Mouse (Mus musculus) liver, embryonic 14.5 days (tissue): ENCODE data around the gene Pdlim5. TPM values are rescaled to one million over a fixed set of nuclear protein-coding genes. Genes with fewer than 3 reads are reported as not detected.
"Not testable (repeated sequence)": the region's sequence is repeated elsewhere in the genome, so short reads cannot be mapped to it uniquely, and the experiment has no call there.

Experiments used
- ATAC-seq: fragments of 200-750 bp; cut with Nextera tagmentation; 2 replicates; pipeline ENCODE4 v1.8.0; 2017; ENCODE audit warnings: moderate number of reproducible peaks, mild to moderate bottlenecking, moderate library complexity; ENCODE audit not compliant: insufficient read depth
- DNase-seq, 3 experiments: peaks; one replicate each; pipeline ENCODE4 v3.0.0-alpha.2; 2012 to 2013; ENCODE audit warnings: low read depth in 3 of 3, low spot score in 3 of 3
- H3K27ac ChIP-seq: fragments of 300-500 bp; sonication (generic); 2 replicates; pipeline ENCODE4 v1.5.1; 2014; ENCODE audit warnings: moderate library complexity, mild to moderate bottlenecking, control low read depth, inconsistent platforms
- H3K27me3 ChIP-seq: fragments of 300-500 bp; sonication (generic); 2 replicates; pipeline ENCODE4 v1.6.1; 2014; ENCODE audit warnings: mild to moderate bottlenecking, low read length, moderate library complexity; ENCODE audit not compliant: control insufficient read depth, insufficient read depth
- H3K36me3 ChIP-seq: fragments of 300-500 bp; sonication (generic); replicated peaks from 2 replicates; pipeline ENCODE4 v1.6.1; 2014; ENCODE audit warnings: low read depth; ENCODE audit not compliant: control insufficient read depth, insufficient read depth
- H3K4me1 ChIP-seq, 2 experiments: fragments of 200-500 bp in 1 of 2; fragments of 300-500 bp in 1 of 2; sonication (generic) in 1 of 2; replicated peaks; 2 replicates each; pipeline ENCODE4 v1.6.1; 2012 to 2014; ENCODE audit warnings: antibody characterized with exemption in 1 of 2, inconsistent platforms in 1 of 2, low read length in 1 of 2; ENCODE audit not compliant: control insufficient read depth in 2 of 2, insufficient read depth in 2 of 2
- H3K4me2 ChIP-seq: fragments of 300-500 bp; sonication (generic); 2 replicates; pipeline ENCODE4 v1.6.1; 2014; ENCODE audit warnings: low read depth, mild to moderate bottlenecking, control low read depth, moderate library complexity
- H3K4me3 ChIP-seq, 2 experiments: fragments of 200-500 bp in 1 of 2; fragments of 300-500 bp in 1 of 2; sonication (generic) in 1 of 2; 2 replicates each; pipeline ENCODE4 v1.5.1; 2012 to 2014; ENCODE audit warnings: low read depth in 2 of 2, low read length in 2 of 2, mild to moderate bottlenecking in 2 of 2, control low read depth in 1 of 2, inconsistent platforms in 1 of 2, moderate library complexity in 1 of 2; ENCODE audit not compliant: insufficient read depth in 1 of 2
- H3K9ac ChIP-seq: fragments of 300-500 bp; sonication (generic); replicated peaks from 2 replicates; pipeline ENCODE4 v1.6.1; 2014; ENCODE audit warnings: mild to moderate bottlenecking, control low read depth, moderate library complexity
- H3K9me3 ChIP-seq: fragments of 300-500 bp; sonication (generic); 2 replicates; pipeline ENCODE4 v1.6.1; 2016; ENCODE audit warnings: low read length, mixed read lengths; ENCODE audit not compliant: control insufficient read depth
- CTCF ChIP-seq: IDR thresholded peaks from 2 replicates; pipeline ENCODE4 v1.5.1; 2016; ENCODE audit warnings: antibody characterized with exemption, low read depth, control low read depth
- EP300 ChIP-seq: IDR thresholded peaks from 2 replicates; pipeline ENCODE4 v1.6.1; 2016; ENCODE audit warnings: antibody characterized with exemption, low read depth
- WGBS: fragments of 180-500 bp; shearing (Covaris S2); extraction: QIAGEN DNeasy Blood & Tissue Kit; methylation state at CpG from one replicate; pipeline ENCODE4 v1.1.7; 2014; ENCODE audit not compliant: insufficient replicate concordance; 5-methylcytosine and 5-hydroxymethylcytosine counted together
- polyA plus RNA-seq, 2 experiments: library from polyadenylated mRNA; depleted of rRNA in 1 of 2; stranded (reverse) in 1 of 2; unstranded in 1 of 2; fragments of >200 nt; fragmentation: Nextera tagmentation in 1 of 2; extraction: Ambion mirVana in 1 of 2; gene quantifications; 2 replicates each; pipeline versions ENCODE4 v1.2.1 to v1.2.3; 2012 to 2014

Pdlim5 gene
- polyA plus RNA-seq, 2 experiments: 7.9 to 8.4 TPM

DNA sequence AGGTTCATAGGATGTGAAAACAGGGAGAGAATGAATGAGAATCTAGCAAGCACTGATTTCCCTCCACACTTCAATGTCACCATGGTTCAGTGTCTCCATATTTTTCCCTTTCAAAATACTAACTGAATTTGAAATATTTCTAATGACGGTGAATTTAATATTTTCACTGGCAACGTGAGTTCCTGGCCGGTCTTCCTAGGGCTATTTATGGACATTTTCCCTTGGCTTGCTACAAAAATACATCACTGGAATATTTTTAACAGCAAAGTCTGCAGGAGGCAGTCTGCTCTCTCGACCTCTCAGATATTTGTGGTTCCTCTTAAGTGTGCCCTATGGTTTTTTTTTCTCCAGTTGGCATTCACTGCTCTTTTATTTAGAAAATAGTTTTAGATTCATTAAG is 44.7 kb upstream of the Pdlim5 start:
- no peak overlapping the region for H3K4me3 ChIP-seq
- no peak for ATAC-seq
- 34% methylated on average over 4 of the region's 4 CpGs for WGBS

DNA sequence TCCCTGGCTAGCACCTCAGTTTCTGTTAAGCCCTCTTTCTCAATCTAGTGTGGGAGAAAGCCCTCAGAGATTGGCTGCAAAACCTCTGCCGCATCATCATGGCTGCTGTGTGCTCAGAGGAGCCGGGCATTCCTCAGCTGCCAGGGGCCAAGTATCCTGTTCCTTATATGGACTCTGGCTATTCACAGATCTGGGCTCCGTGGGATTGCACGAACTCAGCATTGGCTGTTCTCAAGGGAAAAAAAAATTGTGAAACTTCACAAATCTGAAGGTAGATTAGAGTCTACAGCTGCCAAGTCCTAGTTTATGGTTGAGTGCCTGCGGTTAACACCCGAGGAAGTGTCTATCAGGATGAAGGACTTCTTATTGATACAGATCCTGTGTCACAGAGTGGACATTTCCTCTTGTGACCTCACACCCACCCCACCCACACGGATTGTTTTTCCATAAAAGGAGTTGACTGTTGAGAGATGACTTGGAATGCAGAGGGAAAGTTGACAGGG is 44.1 kb upstream of the Pdlim5 start:
- Histone ChIP-seq H3K36me3 (no peaks in the 10 kb centered on the region), H3K4me3 (no peak overlapping the region), H3K4me2 (no peak overlapping the region), H3K4me1 (0 out of 4 replicates have a peak, but pooled peaks cover 0 to 2% of the 10 kb centered on the region in 2 experiments), H3K27me3 (no peaks in the 10 kb centered on the region), H3K27ac (no peak overlapping the region), H3K9me3 (no peaks in the 10 kb centered on the region), H3K9ac (no peak overlapping the region)
- WGBS: 12% methylated on average over 7 of the region's 7 CpGs
- DNase-seq: no peak
- TF ChIP-seq EP300 (no peak), CTCF (no peak)
- ATAC-seq: no peak

More for the DNA sequence above, 44.7 kb upstream of the Pdlim5 start:
- DNase-seq: no peak
- TF ChIP-seq EP300 (no peak), CTCF (no peak)
- 0 out of 4 replicates have a peak, but pooled peaks cover 0 to 2% of the 10 kb centered on the region in 2 experiments for H3K4me1 ChIP-seq
- no peaks in the 10 kb centered on the region for H3K36me3 ChIP-seq
- no peak overlapping the region for H3K9ac ChIP-seq
- H3K4me2 ChIP-seq: no peak overlapping the region
- H3K27ac ChIP-seq: no peak overlapping the region
- H3K27me3 ChIP-seq: no peaks in the 10 kb centered on the region
- H3K9me3 ChIP-seq: no peaks in the 10 kb centered on the region

DNA sequence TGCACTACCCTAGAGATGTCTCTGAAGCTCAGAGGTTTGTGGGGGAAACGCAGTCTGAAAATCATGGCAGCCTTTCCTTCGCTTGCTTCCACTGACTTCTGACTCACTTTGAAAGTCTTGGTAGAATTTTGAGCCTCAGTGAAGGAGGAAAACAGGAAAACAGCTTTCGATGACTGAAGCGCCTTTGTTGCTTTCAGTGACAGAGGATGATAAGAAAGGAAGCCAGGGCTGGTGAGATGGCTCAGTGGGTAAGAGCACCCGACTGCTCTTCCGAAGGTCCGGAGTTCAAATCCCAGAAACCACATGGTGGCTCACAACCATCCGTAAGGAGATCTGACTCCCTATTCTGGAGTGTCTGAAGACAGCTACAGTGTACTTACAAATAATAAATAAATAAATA is 43.1 kb upstream of the Pdlim5 start:
- not testable (repeated sequence) for H3K4me1 ChIP-seq, H3K27me3 ChIP-seq, ATAC-seq, H3K36me3 ChIP-seq, H3K4me2 ChIP-seq, H3K4me3 ChIP-seq, H3K9me3 ChIP-seq, H3K27ac ChIP-seq, DNase-seq, H3K9ac ChIP-seq
- WGBS: 54% methylated on average over 8 of the region's 8 CpGs

DNA sequence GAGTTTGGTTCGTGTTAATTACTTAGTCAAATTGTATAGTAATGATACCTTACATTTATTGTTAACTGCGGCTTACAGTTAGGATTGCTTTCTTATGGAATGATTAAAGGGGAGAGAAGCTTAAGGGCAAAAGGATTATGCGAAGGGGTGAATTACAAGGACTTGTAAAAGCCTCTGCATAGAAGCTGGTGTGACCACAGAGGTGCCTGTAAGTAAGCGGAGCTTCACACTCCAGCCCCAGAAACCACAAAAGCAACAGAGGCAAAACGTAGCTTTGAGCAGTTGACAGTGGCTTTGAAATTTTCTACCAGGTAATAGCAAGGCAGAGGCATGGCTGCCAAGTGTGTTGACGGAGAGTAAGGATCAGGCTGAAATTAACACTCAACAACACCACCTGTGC is 41.3 kb upstream of the Pdlim5 start:
- no peaks in the 10 kb centered on the region for H3K36me3 ChIP-seq
- H3K4me1 ChIP-seq: 0 out of 4 replicates have a peak, but pooled peaks cover 0 to 2% of the 10 kb centered on the region in 2 experiments
- DNase-seq (no peak), ATAC-seq (no peak)
- H3K4me3 ChIP-seq: no peak overlapping the region
- no peaks in the 10 kb centered on the region for H3K27me3 ChIP-seq
- WGBS: 26% methylated on average over 6 of the region's 6 CpGs
- TF ChIP-seq EP300 (no peak), CTCF (no peak)
- no peak overlapping the region for H3K4me2 ChIP-seq
- no peak overlapping the region for H3K27ac ChIP-seq
- no peaks in the 10 kb centered on the region for H3K9me3 ChIP-seq
- no peak overlapping the region for H3K9ac ChIP-seq

DNA sequence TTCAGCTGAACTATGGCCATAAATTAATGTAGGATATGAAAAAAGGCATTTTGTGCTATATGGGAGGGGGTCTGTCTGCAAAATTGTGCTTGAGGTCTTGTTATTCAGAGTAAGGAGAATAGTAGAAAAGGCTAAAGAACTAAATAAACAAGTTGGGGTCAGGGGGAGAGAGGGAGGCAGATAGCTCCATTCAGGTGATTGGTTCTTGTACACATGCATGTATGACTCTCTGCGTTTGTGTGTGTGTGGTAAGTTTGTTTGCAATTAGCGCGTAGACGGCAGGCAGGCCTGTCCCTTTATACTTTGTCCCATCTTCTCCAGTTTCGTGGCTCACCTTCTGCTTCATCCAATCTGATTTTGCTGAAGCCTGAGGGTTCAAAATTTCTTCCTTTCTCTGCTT is 40.7 kb upstream of the Pdlim5 start:
- DNase-seq (no peak), ATAC-seq (no peak)
- 0 out of 4 replicates have a peak, but pooled peaks cover 0 to 2% of the 10 kb centered on the region in 2 experiments for H3K4me1 ChIP-seq

More for the DNA sequence above, 40.7 kb upstream of the Pdlim5 start:
- H3K4me3 ChIP-seq: no peak overlapping the region
- H3K9me3 ChIP-seq: no peaks in the 10 kb centered on the region
- TF ChIP-seq CTCF: no peak
- no peak for TF ChIP-seq EP300
- no peaks in the 10 kb centered on the region for H3K36me3 ChIP-seq
- WGBS: 60% methylated on average over 5 of the region's 5 CpGs
- H3K4me2 ChIP-seq: no peak overlapping the region
- no peak overlapping the region for H3K27ac ChIP-seq
- no peak overlapping the region for H3K9ac ChIP-seq
- no peaks in the 10 kb centered on the region for H3K27me3 ChIP-seq
